Mouse (Mus musculus): ENCODE results near the gene Pak3. TPM values are rescaled to one million over a fixed set of nuclear protein-coding genes. Genes with fewer than 3 reads are reported as not detected.

Pak3 gene
- total RNA-seq, 2 experiments from 2014 or later = 0.05 to 0.08 TPM

- Histone ChIP-seq H3K4me3 (no peak overlapping the region), H3K27ac (no peak overlapping the region)
- TF ChIP-seq CTCF (IDR thresholded peaks at IDR 0.05) = no peak
- DNase-seq = no peak
- intact Hi-C loops (cut with DNase I) = no loop called here
Observed at GRCm38 (mm10) chrX:143678566-143678965, 160.2 kb downstream of the Pak3 start.

DNA sequence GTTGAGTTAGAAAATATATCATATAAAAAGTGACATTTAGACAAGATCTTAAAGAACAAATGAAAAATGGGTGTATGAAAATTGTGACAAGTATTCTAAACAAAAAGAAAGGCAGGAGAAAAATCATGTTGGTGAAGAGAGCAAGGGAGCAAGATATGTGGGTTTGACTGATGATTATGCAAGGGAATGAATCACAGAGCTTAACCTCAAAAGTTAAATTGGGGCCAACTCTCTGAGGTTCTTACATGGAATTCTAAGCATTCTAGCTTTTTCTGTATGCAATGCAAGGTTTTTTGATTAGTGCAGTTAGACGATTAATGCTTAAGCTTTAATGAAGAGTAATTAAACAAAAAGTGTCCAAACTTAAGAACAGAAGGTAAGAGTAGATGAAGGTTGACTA lies 203.9 kb downstream of the Pak3 start:
- no peak for DNase-seq
- no peak for TF ChIP-seq CTCF (IDR thresholded peaks at IDR 0.05)
- intact Hi-C loops (cut with DNase I) = no loop called here
- no peak overlapping the region for H3K27ac ChIP-seq
- no peak overlapping the region for H3K4me3 ChIP-seq

- intact Hi-C loops (cut with DNase I) = no loop called here
- DNase-seq = no peak
- TF ChIP-seq CTCF (IDR thresholded peaks at IDR 0.05) = no peak
- Histone ChIP-seq H3K4me3 (no peak overlapping the region), H3K27ac (no peak overlapping the region)
Observed at GRCm38 (mm10) chrX:143725411-143725810, 207.0 kb downstream of the Pak3 start.

DNA sequence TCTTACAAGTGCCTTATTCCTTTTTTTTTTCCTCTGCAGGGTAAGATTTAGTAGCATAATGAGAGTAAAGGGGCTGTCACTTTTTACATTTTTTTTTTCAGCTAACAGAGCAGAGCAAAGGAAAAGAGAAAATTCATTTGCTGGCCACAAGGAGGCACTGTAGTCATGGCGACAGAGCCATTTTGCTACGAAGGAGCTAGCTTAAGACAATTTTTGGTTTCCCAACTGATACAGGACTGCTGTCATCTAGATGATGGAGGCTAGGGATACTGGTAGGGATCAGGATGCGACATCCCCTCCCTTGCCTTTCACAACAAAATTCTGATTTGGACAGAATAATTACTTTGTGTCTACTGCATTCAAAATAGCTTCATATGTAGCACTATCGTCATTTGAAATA lies 217.6 kb downstream of the Pak3 start:
- no peak overlapping the region for H3K4me3 ChIP-seq
- TF ChIP-seq CTCF (IDR thresholded peaks at IDR 0.05) = peak; percentile 56
- intact Hi-C loops (cut with DNase I) = loop anchor here (1.0 kb wide), 1 partner anchor 260 kb away; no protein-coding TSS in a partner anchor
- DNase-seq = peak; percentile 13
- no peak overlapping the region for H3K27ac ChIP-seq

GRCm38 (mm10) chrX:143739171-143739570 lies 220.8 kb downstream of the Pak3 start:
- TF ChIP-seq CTCF (IDR thresholded peaks at IDR 0.05) = peak; percentile 67
- H3K4me3 ChIP-seq = no peak overlapping the region
- H3K27ac ChIP-seq = no peak overlapping the region
- DNase-seq = peak; percentile 30
- intact Hi-C loops (cut with DNase I) = no loop called here

GRCm38 (mm10) chrX:143762556-143762955 lies 244.2 kb downstream of the Pak3 start:
- no peak for TF ChIP-seq CTCF (IDR thresholded peaks at IDR 0.05)
- intact Hi-C loops (cut with DNase I) = no loop called here
- no peak for DNase-seq
- no peak overlapping the region for H3K27ac ChIP-seq
- no peak overlapping the region for H3K4me3 ChIP-seq

GRCm38 (mm10) chrX:143815948-143816347 lies 297.6 kb downstream of the Pak3 start:
- intact Hi-C loops (cut with DNase I) = no loop called here
- H3K4me3 ChIP-seq = no peak overlapping the region
- no peak for TF ChIP-seq CTCF (IDR thresholded peaks at IDR 0.05)
- DNase-seq = no peak
- H3K27ac ChIP-seq = no peak overlapping the region

DNA sequence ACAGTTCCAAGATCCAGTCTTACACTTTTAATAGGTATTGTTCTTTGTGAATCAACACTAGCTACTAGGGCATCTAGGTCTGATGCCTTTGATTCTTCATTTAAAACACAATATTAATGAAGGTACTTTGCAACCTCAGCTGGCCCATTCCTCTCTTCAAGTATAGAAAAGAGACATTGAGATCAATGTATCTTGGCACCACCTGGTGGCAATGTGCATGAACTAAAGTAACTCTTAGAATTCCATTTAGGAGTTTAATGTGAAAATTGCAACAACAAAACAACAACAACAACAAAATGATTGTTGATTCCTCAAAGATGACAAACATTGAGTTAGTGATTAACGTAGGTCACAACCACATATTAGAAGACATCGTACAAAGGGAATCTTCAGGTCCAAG lies 300.6 kb downstream of the Pak3 start:
- DNase-seq = no peak
- no peak overlapping the region for H3K27ac ChIP-seq
- no peak overlapping the region for H3K4me3 ChIP-seq
- TF ChIP-seq CTCF (IDR thresholded peaks at IDR 0.05) = no peak
- intact Hi-C loops (cut with DNase I) = no loop called here

- peak overlapping the region; percentile 66 for H3K4me3 ChIP-seq
- no peak for TF ChIP-seq CTCF (IDR thresholded peaks at IDR 0.05)
- intact Hi-C loops (cut with DNase I) = no loop called here
- H3K27ac ChIP-seq = peak overlapping the region; percentile 32
- no peak for DNase-seq
Observed at GRCm38 (mm10) chrX:143826521-143826920, 308.1 kb downstream of the Pak3 start.

DNA sequence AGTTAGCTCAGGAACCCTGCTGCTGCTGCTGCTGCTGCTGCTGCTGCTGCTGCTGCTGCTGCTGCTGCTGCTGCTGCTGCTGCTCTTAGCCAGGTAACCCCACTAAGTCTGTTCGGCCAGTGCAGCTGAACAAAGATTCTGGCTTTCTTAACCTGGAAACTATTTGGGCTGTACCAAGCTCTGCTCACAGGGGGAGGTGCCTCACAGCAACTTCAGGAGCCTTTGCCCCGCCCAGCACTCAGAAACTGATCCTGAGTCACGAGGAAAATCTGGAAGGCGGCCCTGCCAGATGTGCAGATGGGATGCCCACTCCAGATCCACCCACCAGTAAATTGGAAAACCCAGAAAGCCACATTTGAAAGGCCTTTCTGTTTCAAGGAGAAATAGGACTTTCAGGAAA lies 308.8 kb downstream of the Pak3 start, which contains the start of gene Capn6:
TSS of gene Capn6 (minus strand) at position 203 of the 400 bp plus-strand sequence.
- no peak for TF ChIP-seq CTCF (IDR thresholded peaks at IDR 0.05)
- peak within 1 kb of the TSS; percentile 66 for H3K4me3 ChIP-seq
- peak within 1 kb of the TSS; percentile 32 for H3K27ac ChIP-seq
- DNase-seq = peak; percentile 56
- intact Hi-C loops (cut with DNase I) = no loop called here

- Histone ChIP-seq H3K27ac (no peak overlapping the region), H3K4me3 (no peak overlapping the region)
- DNase-seq = no peak
- no peak for TF ChIP-seq CTCF (IDR thresholded peaks at IDR 0.05)
- intact Hi-C loops (cut with DNase I) = no loop called here
Observed at GRCm38 (mm10) chrX:143846637-143847036, 328.2 kb downstream of the Pak3 start.

Small RNA genes lying within 50 kb of the gene (microRNA-seq; reads per million reads assigned to microRNA genes)
- gene Gm47298 = not detected

Other genes starting within 250 kb of the Pak3 start
- 1 to 10 TPM; 1.3 to 4.2 TPM for gene Chrdl1, start 124.3 kb upstream of the Pak3 start, total RNA-seq (2021)